Mouse (Mus musculus): ENCODE results near the gene Plekhg5. TPM values are rescaled to one million over a fixed set of nuclear protein-coding genes. Genes with fewer than 3 reads are reported as not detected.

Plekhg5 gene
- polyA plus RNA-seq, 1 experiment, result 65.8 TPM

GRCm38 (mm10) chr4:152120311-152121182 lies 48.2 kb downstream of the Plekhg5 start:
- no peak overlapping the region for H3ac ChIP-seq (ENCODE audit: control insufficient read depth, insufficient read length)
- TF ChIP-seq POLR2AphosphoS2 (IDR thresholded peaks at IDR 0.05; ENCODE audit: insufficient read length, low read depth) (peak; percentile 35), SRF (IDR thresholded peaks at IDR 0.05; ENCODE audit: control insufficient read depth, insufficient read length, low read depth) (no peak)
- peaks cover 16% of the 10 kb centered on the region for H3K27me3 ChIP-seq (ENCODE audit: control insufficient read depth, insufficient read depth, insufficient read length)
- H3K36me3 ChIP-seq (ENCODE audit: control insufficient read depth, insufficient read depth), result peaks cover 4% of the 10 kb centered on the region
- H3K79me2 ChIP-seq (ENCODE audit: control insufficient read depth, insufficient read depth), result no peaks in the 10 kb centered on the region
- no peak overlapping the region for H3K4me3 ChIP-seq
- H3K4me2 ChIP-seq (ENCODE audit: low read depth), result no peak overlapping the region

GRCm38 (mm10) chr4:152121183-152121505 lies 48.8 kb downstream of the Plekhg5 start:
- Histone ChIP-seq H3K4me3 (no peak overlapping the region), H3K27me3 (ENCODE audit: control insufficient read depth, insufficient read depth, insufficient read length) (peaks cover 22% of the 10 kb centered on the region), H3K36me3 (ENCODE audit: control insufficient read depth, insufficient read depth) (peaks cover 4% of the 10 kb centered on the region), H3ac (ENCODE audit: control insufficient read depth, insufficient read length) (no peak overlapping the region), H3K79me2 (ENCODE audit: control insufficient read depth, insufficient read depth) (no peaks in the 10 kb centered on the region), H3K4me2 (ENCODE audit: low read depth) (no peak overlapping the region)
- TF ChIP-seq CEBPB (IDR thresholded peaks at IDR 0.05; ENCODE audit: insufficient read depth, poor library complexity, severe bottlenecking), result no peak
- no peak for TF ChIP-seq MYOD1 (IDR thresholded peaks at IDR 0.05; ENCODE audit: control insufficient read depth in 1 of 3, insufficient read length in 2 of 3, low read depth in 2 of 3)
- TF ChIP-seq E2F4 (IDR thresholded peaks at IDR 0.05; ENCODE audit: insufficient read depth), result no peak
- TF ChIP-seq MYOG (IDR thresholded peaks at IDR 0.05; ENCODE audit: control insufficient read depth in 1 of 3, insufficient read depth in 1 of 3, insufficient read length in 2 of 3, low read depth in 2 of 3), result no peak
- TF ChIP-seq TCF3 (IDR thresholded peaks at IDR 0.05; ENCODE audit: insufficient read length, low read depth), result no peak
- TF ChIP-seq USF1 (IDR thresholded peaks at IDR 0.05; ENCODE audit: low read depth), result no peak
- no peak for TF ChIP-seq REST (IDR thresholded peaks at IDR 0.05; ENCODE audit: insufficient read depth, insufficient read length)
- no peak for TF ChIP-seq POLR2AphosphoS2 (IDR thresholded peaks at IDR 0.05; ENCODE audit: insufficient read length, low read depth)
- TF ChIP-seq POLR2A (IDR thresholded peaks at IDR 0.05; ENCODE audit: insufficient read length, low read depth), result no peak
- TF ChIP-seq SRF (IDR thresholded peaks at IDR 0.05; ENCODE audit: control insufficient read depth, insufficient read length, low read depth), result no peak
- TF ChIP-seq TCF12 (IDR thresholded peaks at IDR 0.05; ENCODE audit: insufficient read depth, poor library complexity, severe bottlenecking), result no peak
- TF ChIP-seq MAX (IDR thresholded peaks at IDR 0.05; ENCODE audit: low read depth), result no peak

- no peak overlapping the region for H3ac ChIP-seq (ENCODE audit: control insufficient read depth, insufficient read length)
- H3K79me2 ChIP-seq (ENCODE audit: control insufficient read depth, insufficient read depth), result no peaks in the 10 kb centered on the region
- peak; percentile 45 for TF ChIP-seq POLR2AphosphoS2 (IDR thresholded peaks at IDR 0.05; ENCODE audit: insufficient read length, low read depth)
- TF ChIP-seq TCF3 (IDR thresholded peaks at IDR 0.05; ENCODE audit: insufficient read length, low read depth), result no peak
- peaks cover 47% of the 10 kb centered on the region for H3K27me3 ChIP-seq (ENCODE audit: control insufficient read depth, insufficient read depth, insufficient read length)
- no peak overlapping the region for H3K4me2 ChIP-seq (ENCODE audit: low read depth)
- no peak overlapping the region for H3K4me3 ChIP-seq
- H3K36me3 ChIP-seq (ENCODE audit: control insufficient read depth, insufficient read depth), result no peaks in the 10 kb centered on the region
Measured at GRCm38 (mm10) chr4:152124361-152124961, 52.2 kb downstream of the Plekhg5 start.

GRCm38 (mm10) chr4:152125161-152126025 lies 53.1 kb downstream of the Plekhg5 start:
- Histone ChIP-seq H3K4me2 (ENCODE audit: low read depth) (no peak overlapping the region), H3K79me2 (ENCODE audit: control insufficient read depth, insufficient read depth) (no peaks in the 10 kb centered on the region), H3ac (ENCODE audit: control insufficient read depth, insufficient read length) (no peak overlapping the region), H3K4me3 (no peak overlapping the region), H3K36me3 (ENCODE audit: control insufficient read depth, insufficient read depth) (no peaks in the 10 kb centered on the region), H3K27me3 (ENCODE audit: control insufficient read depth, insufficient read depth, insufficient read length) (peaks cover 52% of the 10 kb centered on the region)
- TF ChIP-seq E2F4 (IDR thresholded peaks at IDR 0.05; ENCODE audit: insufficient read depth) (no peak), MAX (IDR thresholded peaks at IDR 0.05; ENCODE audit: low read depth) (no peak), MYOG (IDR thresholded peaks at IDR 0.05; ENCODE audit: control insufficient read depth in 1 of 3, insufficient read depth in 1 of 3, insufficient read length in 2 of 3, low read depth in 2 of 3) (peak in 2 of 3 experiments; percentile 79), USF1 (IDR thresholded peaks at IDR 0.05; ENCODE audit: low read depth) (no peak), TCF12 (IDR thresholded peaks at IDR 0.05; ENCODE audit: insufficient read depth, poor library complexity, severe bottlenecking) (no peak), TCF3 (IDR thresholded peaks at IDR 0.05; ENCODE audit: insufficient read length, low read depth) (no peak), MYOD1 (IDR thresholded peaks at IDR 0.05; ENCODE audit: control insufficient read depth in 1 of 3, insufficient read length in 2 of 3, low read depth in 2 of 3) (peak in 2 of 3 experiments; percentile 71 to 76)
